Mouse (Mus musculus) cortical plate, adult 2 months (tissue): ENCODE data around the gene Olfr50.

Experiments
- CTCF ChIP-seq: fragments of 200-500 bp; IDR thresholded peaks from 2 replicates; pipeline ENCODE4 v1.5.1; 2011; ENCODE audit warnings: mild to moderate bottlenecking, control low read depth, low read length; ENCODE audit not compliant: insufficient read depth; ENCODE audit errors: extremely low read depth
- POLR2A ChIP-seq: fragments of 200-500 bp; IDR thresholded peaks from 2 replicates; pipeline ENCODE4 v1.6.1; 2011; ENCODE audit warnings: mild to moderate bottlenecking, low read length, control low read depth; ENCODE audit not compliant: insufficient read depth; ENCODE audit errors: extremely low read depth

- TF ChIP-seq CTCF (no peak), POLR2A (no peak)
Measured at GRCm38 (mm10) chr2:36783976-36784375, 6.4 kb upstream of the Olfr50 start, which contains the start of gene Olfr348.
